Mouse (Mus musculus) lung, embryonic 14.5 days (tissue): ENCODE measurements around the gene Zfyve21. TPM values are rescaled to one million over a fixed set of nuclear protein-coding genes. Genes with fewer than 3 reads are reported as not detected.

Experiments
- ATAC-seq: fragments of 200-750 bp; cut with Nextera tagmentation; 2 replicates; pipeline ENCODE4 v1.8.0; 2017; ENCODE audit warnings: mild to moderate bottlenecking, moderate TSS enrichment, moderate library complexity; ENCODE audit not compliant: insufficient read depth
- DNase-seq: peaks from one replicate; pipeline ENCODE4 v3.0.0-alpha.2; 2015
- H3K27ac ChIP-seq: fragments of 300-500 bp; sonication (generic); 2 replicates; pipeline ENCODE4 v1.5.1; 2014; ENCODE audit warnings: low read depth, mild to moderate bottlenecking, moderate library complexity
- H3K27me3 ChIP-seq: fragments of 300-500 bp; sonication (generic); 2 replicates; pipeline ENCODE4 v1.6.1; 2014; ENCODE audit warnings: low read length, control low read depth; ENCODE audit not compliant: insufficient read depth
- H3K36me3 ChIP-seq: fragments of 300-500 bp; sonication (generic); 2 replicates; pipeline ENCODE4 v1.6.1; 2014; ENCODE audit warnings: control low read depth; ENCODE audit not compliant: insufficient read depth
- H3K4me1 ChIP-seq: fragments of 300-500 bp; sonication (generic); 2 replicates; pipeline ENCODE4 v1.6.1; 2014; ENCODE audit warnings: antibody characterized with exemption, control low read depth; ENCODE audit not compliant: insufficient read depth
- H3K4me2 ChIP-seq: fragments of 300-500 bp; sonication (generic); 2 replicates; pipeline ENCODE4 v1.6.1; 2014; ENCODE audit warnings: mild to moderate bottlenecking
- H3K4me3 ChIP-seq: fragments of 300-500 bp; sonication (generic); 2 replicates; pipeline ENCODE4 v1.5.1; 2014; ENCODE audit warnings: low read depth, low read length
- H3K9ac ChIP-seq: fragments of 300-500 bp; sonication (generic); 2 replicates; pipeline ENCODE4 v1.6.1; 2014
- H3K9me3 ChIP-seq: fragments of 300-500 bp; sonication (generic); 2 replicates; pipeline ENCODE4 v1.6.1; 2016; ENCODE audit warnings: low read depth, low read length, control low read depth
- CTCF ChIP-seq: IDR thresholded peaks from 2 replicates; pipeline ENCODE4 v1.5.1; 2016; ENCODE audit warnings: antibody characterized with exemption, low read depth
- WGBS: fragments of 180-500 bp; shearing (Covaris S2); extraction: QIAGEN DNeasy Blood & Tissue Kit; methylation state at CpG from one replicate; pipeline ENCODE4 v1.1.7; 2014; 5-methylcytosine and 5-hydroxymethylcytosine counted together
- polyA plus RNA-seq: library from polyadenylated mRNA; unstranded; fragments of >200 nt; fragmentation: Nextera tagmentation; extraction: Ambion mirVana; gene quantifications from 2 replicates; pipeline ENCODE4 v1.2.1, GENCODE M21; 2014

The Zfyve21 gene
- polyA plus RNA-seq, 1 experiment from 2014 or later = 111 TPM

GRCm38 (mm10) chr12:111875499-111875898 is 61.5 kb downstream of the Zfyve21 start:
- Histone ChIP-seq H3K36me3 (peaks cover 15% of the 10 kb centered on the region; the same call in 1 of the 2 replicates), H3K9ac (no peak overlapping the region), H3K27ac (no peak overlapping the region), H3K4me1 (no peaks in the 10 kb centered on the region), H3K9me3 (no peaks in the 10 kb centered on the region), H3K4me3 (no peak overlapping the region), H3K27me3 (no peaks in the 10 kb centered on the region), H3K4me2 (no peak overlapping the region)
- no peak for TF ChIP-seq CTCF
- ATAC-seq (no peak), DNase-seq (no peak)
- WGBS = 84% methylated on average over 3 of the region's 3 CpGs

- no peak overlapping the region for H3K4me2 ChIP-seq
- WGBS = 23% methylated on average over 3 of the region's 3 CpGs
- no peak overlapping the region for H3K4me3 ChIP-seq
- DNase-seq (peak; percentile 91), ATAC-seq (peak; percentile 82)
- no peaks in the 10 kb centered on the region for H3K4me1 ChIP-seq
- no peaks in the 10 kb centered on the region for H3K9me3 ChIP-seq
- no peaks in the 10 kb centered on the region for H3K27me3 ChIP-seq
- no peak overlapping the region for H3K9ac ChIP-seq
- no peak overlapping the region for H3K27ac ChIP-seq
- peak; percentile 93 for TF ChIP-seq CTCF
- no peaks in the 10 kb centered on the region for H3K36me3 ChIP-seq
Observed at GRCm38 (mm10) chr12:111878213-111878612, 64.2 kb downstream of the Zfyve21 start.

Other genes with a start within 250 kb of the Zfyve21 start
- 57.3 and 62.0 TPM in 2 replicates for gene Mark3, start 239.6 kb upstream of the Zfyve21 start, polyA plus RNA-seq
- gene Ckb, start 141.8 kb upstream of the Zfyve21 start, polyA plus RNA-seq = 210 and 217 TPM in 2 replicates
- gene Trmt61a, start 136.1 kb upstream of the Zfyve21 start, polyA plus RNA-seq = 8.7 and 9.3 TPM in 2 replicates
- gene Bag5, start 100.9 kb upstream of the Zfyve21 start, polyA plus RNA-seq = 51.5 and 53.2 TPM in 2 replicates
- 53.3 and 57.3 TPM in 2 replicates for gene Apopt1, start 100.9 kb upstream of the Zfyve21 start, polyA plus RNA-seq
- 90.5 and 96.7 TPM in 2 replicates for gene Klc1, start 55.3 kb upstream of the Zfyve21 start, polyA plus RNA-seq
- 15.7 and 16.9 TPM in 2 replicates for gene Xrcc3, start 297 bp upstream of the Zfyve21 start, polyA plus RNA-seq
- gene Ppp1r13b, start 93.9 kb downstream of the Zfyve21 start, polyA plus RNA-seq = 28.9 and 29.0 TPM in 2 replicates
- gene Atp5mpl, start 152.8 kb downstream of the Zfyve21 start, polyA plus RNA-seq = 647 and 712 TPM in 2 replicates
- gene Tdrd9, start 157.4 kb downstream of the Zfyve21 start, polyA plus RNA-seq = 0.15 and 0.18 TPM in 2 replicates
- gene Rd3l, start 167.1 kb downstream of the Zfyve21 start, polyA plus RNA-seq = not detected in 2 replicates